Mouse (Mus musculus) spleen, adult 2 months (tissue): ENCODE measurements around the gene Adat1.

Experiments used
- CTCF ChIP-seq: fragments of 200-500 bp; IDR thresholded peaks from 2 replicates; pipeline ENCODE4 v1.5.1; 2011; ENCODE audit warnings: mild to moderate bottlenecking, inconsistent platforms; ENCODE audit not compliant: insufficient read depth, insufficient read length, insufficient replicate concordance; ENCODE audit errors: extremely low read depth
- POLR2A ChIP-seq: fragments of 200-500 bp; IDR thresholded peaks from 2 replicates; pipeline ENCODE4 v1.6.1; 2011; ENCODE audit warnings: low read depth, low read length, inconsistent platforms

GRCm38 (mm10) chr8:111962589-111962988 is 29.5 kb downstream of the Adat1 start:
- TF ChIP-seq CTCF: no peak
- no peak for TF ChIP-seq POLR2A
